Mouse (Mus musculus) kidney, adult 2 months (tissue): ENCODE data around the gene Fads2.

Experiments used
- CTCF ChIP-seq: fragments of 200-500 bp; conservative IDR thresholded peaks from 2 replicates; pipeline ENCODE4 v1.5.1; 2011; ENCODE audit warnings: low read depth, mild to moderate bottlenecking, control low read depth, low read length, moderate library complexity, mixed read lengths; ENCODE audit not compliant: insufficient read depth, insufficient read length
- POLR2A ChIP-seq: fragments of 200-500 bp; IDR thresholded peaks from one replicate; pipeline ENCODE4 v1.6.1; 2011; ENCODE audit warnings: low read depth, low read length, control low read depth

DNA sequence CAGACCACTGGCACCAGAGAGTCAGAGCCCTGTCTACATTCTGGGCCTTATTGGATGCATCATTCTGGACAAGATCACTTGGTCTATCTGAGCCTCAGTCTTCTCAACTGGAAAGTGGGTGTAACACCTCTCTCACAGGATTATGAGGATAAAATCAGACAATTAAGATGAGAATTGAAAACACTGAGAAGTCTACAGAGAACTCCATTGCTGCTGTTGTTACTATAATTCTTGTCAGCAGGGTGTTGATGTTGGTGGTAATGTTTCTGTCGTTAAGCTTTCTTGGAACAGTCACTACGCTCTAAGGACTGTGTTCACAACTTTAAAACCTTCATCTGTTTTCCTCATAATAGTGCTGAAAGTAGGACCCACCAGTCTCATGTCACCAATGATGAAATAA is 5.1 kb upstream of the Fads2 start:
- no peak for TF ChIP-seq CTCF
- no peak for TF ChIP-seq POLR2A
